Mouse (Mus musculus) hindbrain, embryonic 16.5 days (tissue): ENCODE measurements around the gene Macrod2. TPM values are rescaled to one million over a fixed set of nuclear protein-coding genes. Genes with fewer than 3 reads are reported as not detected.

Experiments used
- ATAC-seq: fragments of 200-750 bp; cut with Nextera tagmentation; 2 replicates; pipeline ENCODE4 v1.8.0; 2017; ENCODE audit warnings: moderate TSS enrichment, moderate library complexity
- H3K27ac ChIP-seq: fragments of 300-500 bp; sonication (generic); 2 replicates; pipeline ENCODE4 v1.5.1; 2014; ENCODE audit warnings: low read depth, mild to moderate bottlenecking, control low read depth, low read length, moderate library complexity
- H3K27me3 ChIP-seq: fragments of 300-500 bp; sonication (generic); replicated peaks from 2 replicates; pipeline ENCODE4 v1.6.1; 2014; ENCODE audit warnings: low read length; ENCODE audit not compliant: control insufficient read depth, insufficient read depth
- H3K36me3 ChIP-seq: fragments of 300-500 bp; sonication (generic); 2 replicates; pipeline ENCODE4 v1.6.1; 2014; ENCODE audit warnings: mild to moderate bottlenecking, low read length, moderate library complexity, mixed read lengths; ENCODE audit not compliant: control insufficient read depth, insufficient read depth
- H3K4me1 ChIP-seq: fragments of 300-500 bp; sonication (generic); 2 replicates; pipeline ENCODE4 v1.6.1; 2014; ENCODE audit warnings: low read depth, low read length; ENCODE audit not compliant: control insufficient read depth, insufficient read depth
- H3K4me2 ChIP-seq: fragments of 300-500 bp; sonication (generic); 2 replicates; pipeline ENCODE4 v1.6.1; 2014; ENCODE audit warnings: mild to moderate bottlenecking, low read length, control low read depth, moderate library complexity
- H3K4me3 ChIP-seq: fragments of 300-500 bp; sonication (generic); 2 replicates; pipeline ENCODE4 v1.5.1; 2014; ENCODE audit warnings: mild to moderate bottlenecking, low read length, control low read depth, moderate library complexity
- H3K9ac ChIP-seq: fragments of 300-500 bp; sonication (generic); 2 replicates; pipeline ENCODE4 v1.6.1; 2014; ENCODE audit warnings: low read depth, mild to moderate bottlenecking, control low read depth, low read length, moderate library complexity
- H3K9me3 ChIP-seq: fragments of 300-500 bp; sonication (generic); 2 replicates; pipeline ENCODE4 v1.6.1; 2014; ENCODE audit warnings: mild to moderate bottlenecking, low read length, moderate library complexity; ENCODE audit not compliant: control insufficient read depth
- WGBS: fragments of 180-500 bp; shearing (Covaris S2); extraction: QIAGEN DNeasy Blood & Tissue Kit; methylation state at CpG from one replicate; pipeline ENCODE4 v1.1.7; 2014; 5-methylcytosine and 5-hydroxymethylcytosine counted together
- polyA plus RNA-seq: library from polyadenylated mRNA; unstranded; fragments of >200 nt; fragmentation: Nextera tagmentation; extraction: Ambion mirVana; gene quantifications from 2 replicates; pipeline ENCODE4 v1.2.1, GENCODE M21; 2015

The Macrod2 gene
- polyA plus RNA-seq, 1 experiment from 2014 or later = 85.4 TPM

GRCm38 (mm10) chr2:140867116-140867515, 472.0 kb downstream of the Macrod2 start:
- ATAC-seq = no peak
- Histone ChIP-seq H3K4me2 (no peak overlapping the region), H3K9me3 (no peaks in the 10 kb centered on the region), H3K4me3 (no peak overlapping the region), H3K27ac (no peak overlapping the region), H3K4me1 (no peaks in the 10 kb centered on the region), H3K27me3 (no peaks in the 10 kb centered on the region), H3K36me3 (no peaks in the 10 kb centered on the region), H3K9ac (no peak overlapping the region)
- WGBS = 89% methylated on average over 5 of the region's 5 CpGs

GRCm38 (mm10) chr2:140885176-140885575, 490.1 kb downstream of the Macrod2 start:
- no peak overlapping the region for H3K4me3 ChIP-seq
- H3K27ac ChIP-seq = no peak overlapping the region
- no peaks in the 10 kb centered on the region for H3K9me3 ChIP-seq
- H3K27me3 ChIP-seq = no peaks in the 10 kb centered on the region
- H3K36me3 ChIP-seq = no peaks in the 10 kb centered on the region
- no peak for ATAC-seq
- H3K4me1 ChIP-seq = no peaks in the 10 kb centered on the region
- no peak overlapping the region for H3K9ac ChIP-seq
- no peak overlapping the region for H3K4me2 ChIP-seq

GRCm38 (mm10) chr2:140890683-140891082, 495.6 kb downstream of the Macrod2 start:
- ATAC-seq = no peak
- H3K27me3 ChIP-seq = no peaks in the 10 kb centered on the region
- no peaks in the 10 kb centered on the region for H3K9me3 ChIP-seq
- no peaks in the 10 kb centered on the region for H3K36me3 ChIP-seq
- no peak overlapping the region for H3K4me2 ChIP-seq
- H3K27ac ChIP-seq = no peak overlapping the region
- no peak overlapping the region for H3K9ac ChIP-seq
- H3K4me3 ChIP-seq = no peak overlapping the region
- H3K4me1 ChIP-seq = no peaks in the 10 kb centered on the region

GRCm38 (mm10) chr2:140896396-140897082, 501.4 kb downstream of the Macrod2 start:
- no peak overlapping the region for H3K4me2 ChIP-seq
- no peak for ATAC-seq
- no peaks in the 10 kb centered on the region for H3K4me1 ChIP-seq
- no peak overlapping the region for H3K27ac ChIP-seq
- no peaks in the 10 kb centered on the region for H3K9me3 ChIP-seq
- no peak overlapping the region for H3K9ac ChIP-seq
- H3K36me3 ChIP-seq = no peaks in the 10 kb centered on the region
- no peaks in the 10 kb centered on the region for H3K27me3 ChIP-seq
- no peak overlapping the region for H3K4me3 ChIP-seq
- WGBS = 78% methylated on average over 3 of the region's 3 CpGs

- Histone ChIP-seq H3K9me3 (no peaks in the 10 kb centered on the region), H3K4me2 (no peak overlapping the region), H3K4me3 (no peak overlapping the region), H3K9ac (no peak overlapping the region), H3K27me3 (no peaks in the 10 kb centered on the region), H3K4me1 (no peaks in the 10 kb centered on the region), H3K36me3 (no peaks in the 10 kb centered on the region), H3K27ac (no peak overlapping the region)
- WGBS = 65% methylated on average over 7 of the region's 7 CpGs
- ATAC-seq = no peak
Measured at GRCm38 (mm10) chr2:140898408-140898985, 503.4 kb downstream of the Macrod2 start.

GRCm38 (mm10) chr2:140905331-140905730, 510.2 kb downstream of the Macrod2 start:
- Histone ChIP-seq H3K4me1 (no peaks in the 10 kb centered on the region), H3K4me3 (no peak overlapping the region), H3K36me3 (no peaks in the 10 kb centered on the region), H3K27ac (no peak overlapping the region), H3K9me3 (no peaks in the 10 kb centered on the region), H3K27me3 (no peaks in the 10 kb centered on the region), H3K4me2 (no peak overlapping the region), H3K9ac (no peak overlapping the region)
- WGBS = 48% methylated on average over 4 of the region's 4 CpGs
- ATAC-seq = no peak

GRCm38 (mm10) chr2:140906123-140906522, 511.0 kb downstream of the Macrod2 start:
- Histone ChIP-seq H3K4me2 (no peak overlapping the region), H3K27ac (no peak overlapping the region), H3K27me3 (no peaks in the 10 kb centered on the region), H3K4me3 (no peak overlapping the region), H3K9me3 (no peaks in the 10 kb centered on the region), H3K9ac (no peak overlapping the region), H3K4me1 (no peaks in the 10 kb centered on the region), H3K36me3 (no peaks in the 10 kb centered on the region)
- ATAC-seq = no peak
- 25% methylated on average over 3 of the region's 3 CpGs for WGBS

- H3K4me1 ChIP-seq = peaks cover 2% of the 10 kb centered on the region; the same call in 1 of the 2 replicates
- no peak overlapping the region for H3K9ac ChIP-seq
- H3K9me3 ChIP-seq = no peaks in the 10 kb centered on the region
- no peak overlapping the region for H3K4me3 ChIP-seq
- no peak overlapping the region for H3K27ac ChIP-seq
- no peak overlapping the region for H3K4me2 ChIP-seq
- no peaks in the 10 kb centered on the region for H3K27me3 ChIP-seq
- 69% methylated on average over 6 of the region's 6 CpGs for WGBS
- no peaks in the 10 kb centered on the region for H3K36me3 ChIP-seq
- no peak for ATAC-seq
Measured at GRCm38 (mm10) chr2:140911463-140911862, 516.4 kb downstream of the Macrod2 start.

- no peaks in the 10 kb centered on the region for H3K36me3 ChIP-seq
- H3K27me3 ChIP-seq = no peaks in the 10 kb centered on the region
- H3K9me3 ChIP-seq = no peaks in the 10 kb centered on the region
- H3K9ac ChIP-seq = no peak overlapping the region
- H3K27ac ChIP-seq = no peak overlapping the region
- H3K4me1 ChIP-seq = peaks cover 2% of the 10 kb centered on the region; the same call in 1 of the 2 replicates
- no peak overlapping the region for H3K4me3 ChIP-seq
- no peak overlapping the region for H3K4me2 ChIP-seq
- no peak for ATAC-seq
- 45% methylated on average over 1 of the region's 1 CpGs for WGBS
Measured at GRCm38 (mm10) chr2:140912179-140912578, 517.1 kb downstream of the Macrod2 start.
